28 mouse cellular contexts compared by ENCODE assay signal in the genomic region with DNA sequence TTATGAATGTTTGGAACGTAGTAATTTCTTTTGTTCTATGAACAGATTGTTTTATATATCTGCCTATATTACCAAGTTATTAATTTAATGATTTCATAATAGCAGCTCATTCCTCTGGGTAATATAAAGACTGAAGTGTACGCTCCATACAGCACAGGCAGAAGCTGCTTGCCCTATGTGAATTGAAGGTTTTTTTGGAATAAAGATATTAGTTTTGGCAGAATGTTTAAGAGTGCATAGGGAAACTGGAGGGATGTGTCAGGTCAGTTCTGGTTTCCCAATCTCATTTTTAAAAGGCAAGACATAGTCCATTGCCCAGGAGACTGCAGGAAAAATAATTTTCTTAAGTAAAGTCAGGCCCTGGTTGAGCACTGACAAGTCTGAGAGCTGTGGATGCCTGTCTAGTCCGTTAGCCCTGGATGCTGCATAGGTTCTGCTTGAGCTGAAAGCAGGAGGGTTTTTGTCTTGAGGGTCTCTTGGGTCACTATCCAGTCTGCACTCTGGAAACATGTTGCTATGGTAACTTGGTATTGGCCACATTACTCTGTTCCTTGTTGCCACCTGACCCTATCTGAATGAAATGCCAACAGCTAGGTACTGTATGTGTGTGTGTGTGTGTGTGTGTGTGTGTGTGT.
DNase-seq lines count a peak whose midpoint lies in the region; ATAC-seq and TF ChIP-seq lines count a peak whose summit lies in the region.
"Had no signal": no experiment of that assay in that cellular context is flagged by ENCODE, and none has a peak within 500 bp of the region (broad histone marks: within the 10 kb centered on the region; RNA-seq: fewer than 3 reads in every experiment).

No protein-coding gene starts in this region.

- H3K4me2 ChIP-seq in embryonic facial prominence, embryonic 14.5 days (ENCODE audit: low read depth, low read length) = no peak overlapping the region
- no peak overlapping the region for H3K4me2 ChIP-seq in neural tube, embryonic 13.5 days
- H3K4me2 ChIP-seq in midbrain, embryonic 13.5 days (replicated peaks) = no peak overlapping the region
- no peak overlapping the region for H3K4me2 ChIP-seq in neural tube, embryonic 14.5 days (ENCODE audit: low read depth, low read length)
- H3K4me2 ChIP-seq: forebrain, embryonic 13.5 days; heart, embryonic 15.5 days; kidney, embryonic 15.5 days; limb, embryonic 13.5 days; liver, embryonic 11.5 days; lung, embryonic 15.5 days; stomach, embryonic 15.5 days had no signal

- TF ChIP-seq CTCF in thymus, adult 2 months (IDR thresholded peaks at IDR 0.05; ENCODE audit: borderline replicate concordance, control insufficient read depth, extremely low read depth, insufficient read depth, low read length, poor library complexity) = no peak

- no peak for ATAC-seq in embryonic facial prominence, embryonic 14.5 days (ENCODE audit: low read depth)
- peak; percentile 86 for ATAC-seq in neural tube, embryonic 13.5 days (ENCODE audit: low read depth)
- ATAC-seq in midbrain, embryonic 13.5 days = 0 out of 2 replicates have a peak, but pooled peaks have one; percentile 56
- peak; percentile 50; the same call in 1 of the 2 replicates for ATAC-seq in neural tube, embryonic 14.5 days (ENCODE audit: low read depth)
- ATAC-seq: forebrain, embryonic 13.5 days; inflammation-experienced regulatory T-cells, adult 6 months had no signal

- 66% methylated on average over 3 of the region's 3 CpGs for WGBS in embryonic facial prominence, embryonic 14.5 days
- WGBS in embryonic facial prominence, embryonic 10.5 days = 80% methylated on average over 3 of the region's 3 CpGs
- WGBS in neural tube, embryonic 13.5 days = 46% methylated on average over 3 of the region's 3 CpGs
- whole genome bisulfite sequencing in midbrain, embryonic 13.5 days = 65% methylated on average over 3 of the region's 3 CpGs
- 43% methylated on average over 3 of the region's 3 CpGs for WGBS in neural tube, embryonic 14.5 days
- WGBS in thymus, adult 2 months = 96% methylated on average over 3 of the region's 3 CpGs

- H3K27ac ChIP-seq in embryonic facial prominence, embryonic 14.5 days (replicated peaks; ENCODE audit: low read depth, low read length) = no peak overlapping the region
- H3K27ac ChIP-seq in embryonic facial prominence, embryonic 10.5 days (replicated peaks) = no peak overlapping the region
- H3K27ac ChIP-seq in neural tube, embryonic 13.5 days (replicated peaks) = no peak overlapping the region; the same call in 1 of the 2 replicates
- no peak overlapping the region; the same call in 1 of the 2 replicates for H3K27ac ChIP-seq in midbrain, embryonic 13.5 days
- H3K27ac ChIP-seq in neural tube, embryonic 14.5 days (ENCODE audit: low read depth, low read length) = no peak overlapping the region
- H3K27ac ChIP-seq in thymus, adult 2 months (ENCODE audit: control insufficient read depth, insufficient read depth, low read length) = no peak overlapping the region
- H3K27ac ChIP-seq: forebrain, embryonic 13.5 days; heart, embryonic 10.5 days; heart, embryonic 15.5 days; kidney, embryonic 15.5 days; limb, embryonic 13.5 days; lung, embryonic 15.5 days; stomach, embryonic 15.5 days had no signal

- no peak for TF ChIP-seq POLR2A in thymus, adult 2 months (IDR thresholded peaks at IDR 0.05; ENCODE audit: control insufficient read depth, extremely low read depth, insufficient read depth, low read length, poor library complexity)

- H3K9me3 ChIP-seq in embryonic facial prominence, embryonic 14.5 days (ENCODE audit: control insufficient read depth, low read length) = no peaks in the 10 kb centered on the region
- H3K9me3 ChIP-seq in embryonic facial prominence, embryonic 10.5 days = no peaks in the 10 kb centered on the region
- no peaks in the 10 kb centered on the region for H3K9me3 ChIP-seq in neural tube, embryonic 13.5 days
- no peaks in the 10 kb centered on the region for H3K9me3 ChIP-seq in midbrain, embryonic 13.5 days
- no peaks in the 10 kb centered on the region for H3K9me3 ChIP-seq in neural tube, embryonic 14.5 days (ENCODE audit: control insufficient read depth, low read length)
- H3K9me3 ChIP-seq: forebrain, embryonic 13.5 days; heart, embryonic 10.5 days; heart, embryonic 15.5 days; kidney, embryonic 15.5 days; limb, embryonic 13.5 days; lung, embryonic 15.5 days; stomach, embryonic 15.5 days had no signal

- no peaks in the 10 kb centered on the region for H3K36me3 ChIP-seq in embryonic facial prominence, embryonic 14.5 days (ENCODE audit: control insufficient read depth, insufficient read depth, low read length)
- H3K36me3 ChIP-seq in embryonic facial prominence, embryonic 10.5 days (replicated peaks) = no peaks in the 10 kb centered on the region
- no peaks in the 10 kb centered on the region for H3K36me3 ChIP-seq in neural tube, embryonic 13.5 days
- H3K36me3 ChIP-seq in midbrain, embryonic 13.5 days = no peaks in the 10 kb centered on the region
- no peaks in the 10 kb centered on the region for H3K36me3 ChIP-seq in neural tube, embryonic 14.5 days (ENCODE audit: control insufficient read depth, insufficient read depth, low read length)
- H3K36me3 ChIP-seq in thymus, adult 2 months (ENCODE audit: control insufficient read depth, insufficient read depth, low read length) = no peaks in the 10 kb centered on the region
- H3K36me3 ChIP-seq: G1E; heart, embryonic 10.5 days; heart, embryonic 15.5 days; kidney, embryonic 15.5 days; limb, embryonic 13.5 days; lung, embryonic 15.5 days; stomach, embryonic 15.5 days had no signal

- no peak overlapping the region for H3K9ac ChIP-seq in embryonic facial prominence, embryonic 14.5 days (ENCODE audit: low read depth, low read length)
- H3K9ac ChIP-seq in neural tube, embryonic 13.5 days = no peak overlapping the region
- no peak overlapping the region for H3K9ac ChIP-seq in midbrain, embryonic 13.5 days (replicated peaks)
- H3K9ac ChIP-seq in neural tube, embryonic 14.5 days (replicated peaks; ENCODE audit: low read depth, low read length) = no peak overlapping the region
- H3K9ac ChIP-seq: forebrain, embryonic 13.5 days; heart, embryonic 15.5 days; kidney, embryonic 15.5 days; limb, embryonic 13.5 days; lung, embryonic 15.5 days; stomach, embryonic 15.5 days had no signal

- no peak overlapping the region for H3K4me3 ChIP-seq in embryonic facial prominence, embryonic 14.5 days (ENCODE audit: low read depth, low read length)
- no peak overlapping the region for H3K4me3 ChIP-seq in embryonic facial prominence, embryonic 10.5 days
- H3K4me3 ChIP-seq in neural tube, embryonic 13.5 days = no peak overlapping the region
- H3K4me3 ChIP-seq in midbrain, embryonic 13.5 days (replicated peaks) = no peak overlapping the region
- H3K4me3 ChIP-seq in neural tube, embryonic 14.5 days (ENCODE audit: low read depth, low read length) = no peak overlapping the region
- H3K4me3 ChIP-seq in thymus, adult 2 months (ENCODE audit: control insufficient read depth, insufficient read depth, low read length) = no peak overlapping the region
- H3K4me3 ChIP-seq: forebrain, embryonic 13.5 days; heart, embryonic 10.5 days; heart, embryonic 15.5 days; kidney, embryonic 15.5 days; limb, embryonic 13.5 days; lung, embryonic 15.5 days; stomach, embryonic 15.5 days had no signal

- no peaks in the 10 kb centered on the region for H3K4me1 ChIP-seq in embryonic facial prominence, embryonic 14.5 days (ENCODE audit: control insufficient read depth, insufficient read depth, low read length)
- no peaks in the 10 kb centered on the region for H3K4me1 ChIP-seq in embryonic facial prominence, embryonic 10.5 days
- peaks cover 6% of the 10 kb centered on the region for H3K4me1 ChIP-seq in neural tube, embryonic 13.5 days (replicated peaks)
- no peaks in the 10 kb centered on the region for H3K4me1 ChIP-seq in midbrain, embryonic 13.5 days (replicated peaks)
- 0 out of 2 replicates have a peak, but pooled peaks cover 2% of the 10 kb centered on the region for H3K4me1 ChIP-seq in neural tube, embryonic 14.5 days (ENCODE audit: control insufficient read depth, insufficient read depth, low read length)
- 0 out of 2 replicates have a peak, but pooled peaks cover 2% of the 10 kb centered on the region for H3K4me1 ChIP-seq in thymus, adult 2 months (replicated peaks; ENCODE audit: control insufficient read depth, insufficient read depth, low read length)
- H3K4me1 ChIP-seq: forebrain, embryonic 13.5 days; heart, embryonic 10.5 days; heart, embryonic 15.5 days; kidney, embryonic 15.5 days; limb, embryonic 13.5 days; lung, embryonic 15.5 days; stomach, embryonic 15.5 days had no signal

- peak; percentile 6 for DNase-seq in embryonic facial prominence, embryonic 14.5 days (ENCODE audit: low spot score)
- no peak for DNase-seq in embryonic facial prominence, embryonic 10.5 days (ENCODE audit: low spot score)
- DNase-seq in neural tube, embryonic 10.5 days (ENCODE audit: extremely low spot score, low spot score) = no peak
- no peak for DNase-seq in lung, postnatal 25 days (ENCODE audit: low spot score)
- no peak for DNase-seq in thymus, adult 2 months
- DNase-seq: adrenal gland, postnatal 10 days; cerebellum, adult 11 months; cerebellum, adult 9-11 months; gastrocnemius, postnatal 14 days; heart, postnatal 36 days; kidney, adult 11 months; kidney, postnatal 25 days; lung, postnatal 36 days; right cerebral cortex, postnatal 14 days; thymus, postnatal 25 days had no signal

- no peaks in the 10 kb centered on the region for H3K27me3 ChIP-seq in embryonic facial prominence, embryonic 14.5 days (replicated peaks; ENCODE audit: control insufficient read depth, insufficient read depth, low read length)
- no peaks in the 10 kb centered on the region for H3K27me3 ChIP-seq in embryonic facial prominence, embryonic 10.5 days (replicated peaks; ENCODE audit: low read depth, poor library complexity, severe bottlenecking)
- no peaks in the 10 kb centered on the region for H3K27me3 ChIP-seq in neural tube, embryonic 13.5 days
- no peaks in the 10 kb centered on the region for H3K27me3 ChIP-seq in midbrain, embryonic 13.5 days
- H3K27me3 ChIP-seq in neural tube, embryonic 14.5 days (ENCODE audit: control insufficient read depth, insufficient read depth, low read length) = no peaks in the 10 kb centered on the region
- H3K27me3 ChIP-seq in thymus, adult 2 months (ENCODE audit: control insufficient read depth, insufficient read depth, low read length) = no peaks in the 10 kb centered on the region
- H3K27me3 ChIP-seq: forebrain, embryonic 13.5 days; heart, embryonic 15.5 days; kidney, embryonic 15.5 days; limb, embryonic 13.5 days; lung, embryonic 15.5 days; stomach, embryonic 15.5 days had no signal
